Mouse (Mus musculus) erythroblast, embryonic 14.5 days (primary cell): ENCODE data around the gene Ralb.

Source experiments
- GATA1 ChIP-seq: IDR thresholded peaks from 2 replicates; pipeline ENCODE4 v1.6.1; 2012; ENCODE audit warnings: low read length, inconsistent platforms, mixed read lengths
- TAL1 ChIP-seq: IDR thresholded peaks from 3 replicates; pipeline ENCODE4 v1.6.1; 2012; ENCODE audit warnings: low read length, inconsistent platforms, mixed read lengths

DNA sequence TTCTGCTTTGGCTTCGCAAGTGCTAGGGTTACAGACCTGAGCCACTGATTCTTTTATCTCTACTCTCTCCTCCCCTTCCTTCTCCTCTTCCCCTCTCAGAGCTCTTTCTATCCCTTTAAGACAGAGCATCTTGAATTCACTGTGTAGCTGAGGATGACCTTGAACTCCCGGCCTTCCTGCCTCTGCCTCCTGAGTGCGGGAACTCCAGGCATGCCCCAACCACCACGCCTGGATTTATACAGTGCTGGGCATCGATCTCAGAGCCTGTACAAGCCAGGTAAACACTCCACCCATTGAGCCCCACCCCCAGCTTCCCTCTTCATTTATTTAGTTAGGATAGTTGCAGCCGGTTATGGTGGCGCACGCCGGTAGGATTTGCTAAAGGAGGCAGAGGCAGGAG is 61.7 kb downstream of the Ralb start:
- no peak for TF ChIP-seq TAL1
- no peak for TF ChIP-seq GATA1
